Mouse (Mus musculus): ENCODE measurements around the gene Hba-x.
"Not testable (repeated sequence)": the region's sequence is repeated elsewhere in the genome, so short reads cannot be mapped to it uniquely, and the experiment has no call there.

The Hba-x gene

GRCm38 (mm10) chr11:32285887-32286286 lies 9.7 kb downstream of the Hba-x start:
- not testable (repeated sequence) for DNase-seq (ENCODE audit: low read depth, low spot score)

DNA sequence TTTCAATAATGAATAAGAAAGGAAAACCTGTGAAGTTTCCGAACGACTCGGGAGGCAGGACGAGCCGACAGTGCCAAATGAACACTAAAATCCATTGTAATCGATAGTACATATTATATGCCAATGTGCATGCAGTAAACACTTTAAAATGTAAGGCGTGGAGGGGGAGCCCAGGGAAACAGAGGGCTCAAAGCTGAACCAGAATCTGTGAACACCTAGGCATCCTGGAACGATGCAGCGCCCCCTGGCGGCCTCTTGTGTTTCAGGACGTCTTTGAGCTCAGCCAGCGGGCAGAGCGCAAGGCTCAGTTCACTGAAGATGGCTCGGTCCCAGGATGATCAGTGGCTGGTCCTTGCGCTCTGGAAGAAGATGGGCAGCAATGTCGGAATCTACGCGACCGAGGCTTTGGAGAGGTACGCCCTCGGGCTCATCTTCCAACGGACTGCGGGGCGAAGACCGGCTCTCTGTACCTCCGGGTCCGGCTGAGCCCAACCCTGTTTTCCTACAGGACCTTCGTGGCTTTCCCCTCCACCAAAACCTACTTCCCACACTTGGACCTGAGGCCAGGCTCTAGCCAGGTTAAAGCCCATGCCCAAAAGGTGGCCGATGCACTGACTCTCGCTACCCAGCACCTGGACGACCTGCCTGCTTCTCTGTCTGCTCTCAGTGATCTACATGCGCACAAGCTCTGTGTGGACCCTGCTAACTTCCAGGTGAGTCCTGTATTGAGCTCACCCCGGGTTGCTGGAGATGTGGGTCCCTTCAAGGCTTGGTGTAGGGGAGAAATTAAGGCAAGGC lies 10.7 kb downstream of the Hba-x start, which contains the start of gene Hbq1b:
TSS of gene Hbq1b (plus strand) at position 271 of the 798 bp plus-strand sequence.
- DNase-seq (ENCODE audit: low read depth, low spot score), result peak; percentile 66

- DNase-seq (ENCODE audit: low read depth, low spot score), result no peak
Measured at GRCm38 (mm10) chr11:32287493-32287825, 11.3 kb downstream of the Hba-x start.

DNA sequence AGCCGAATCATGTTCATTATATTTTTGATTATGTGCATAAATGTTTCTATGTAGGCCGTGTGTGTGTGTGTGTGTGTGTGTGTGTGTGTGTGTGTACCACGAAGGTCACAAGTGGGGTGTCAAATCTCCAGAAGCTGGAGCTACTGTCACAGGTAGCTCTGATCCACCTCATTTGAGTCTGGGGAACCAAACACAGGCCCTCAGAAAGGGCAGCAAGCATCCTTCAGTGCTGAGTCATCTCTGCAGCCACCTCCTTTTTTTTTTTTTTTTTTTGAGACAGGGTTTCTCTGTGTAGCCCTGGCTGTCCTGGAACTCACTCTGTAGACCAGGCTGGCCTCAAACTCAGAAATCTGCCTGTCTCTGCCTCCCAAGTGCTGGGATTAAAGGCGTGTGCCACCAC lies 16.6 kb downstream of the Hba-x start:
- not testable (repeated sequence) for DNase-seq (ENCODE audit: low read depth, low spot score)

DNA sequence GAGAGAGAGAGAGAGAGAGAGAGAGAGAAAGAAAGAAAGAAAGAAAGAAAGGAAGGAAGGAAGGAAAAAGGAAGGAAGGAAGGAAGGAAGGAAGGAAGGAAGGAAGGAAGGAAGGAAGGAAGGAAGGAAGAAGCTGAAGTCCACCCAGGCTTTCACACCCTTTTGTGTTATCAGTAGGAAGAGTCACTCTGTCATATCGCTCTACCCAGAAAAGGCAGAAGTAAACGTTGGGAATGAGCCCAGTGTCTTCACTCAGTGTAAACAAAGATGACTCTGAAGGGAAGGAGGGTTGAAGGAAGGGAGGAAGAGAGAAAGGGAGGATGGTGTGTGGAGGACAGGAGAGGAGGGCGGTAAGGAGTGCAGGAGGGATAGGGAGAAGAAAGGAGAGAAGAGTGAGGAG lies 17.3 kb downstream of the Hba-x start:
- DNase-seq (ENCODE audit: low read depth, low spot score), result not testable (repeated sequence)

DNA sequence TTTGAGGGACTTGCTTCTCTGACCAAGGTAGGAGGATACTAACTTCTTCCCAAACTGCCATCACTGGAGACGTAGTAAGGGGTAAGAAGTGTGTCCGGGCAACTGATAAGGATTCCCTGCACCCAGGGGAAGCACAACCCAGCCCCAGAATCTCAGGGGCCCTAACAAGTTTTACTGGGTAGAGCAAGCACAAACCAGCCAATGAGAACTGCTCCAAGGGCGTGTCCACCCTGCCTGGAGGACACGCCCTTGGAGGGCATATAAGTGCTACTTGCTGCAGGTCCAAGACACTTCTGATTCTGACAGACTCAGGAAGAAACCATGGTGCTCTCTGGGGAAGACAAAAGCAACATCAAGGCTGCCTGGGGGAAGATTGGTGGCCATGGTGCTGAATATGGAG lies 20.0 kb downstream of the Hba-x start, which contains the start of gene Hba-a2:
TSS of gene Hba-a2 (plus strand) at position 287 of the 400 bp plus-strand sequence.
- not testable (repeated sequence) for DNase-seq (ENCODE audit: low read depth, low spot score)

DNA sequence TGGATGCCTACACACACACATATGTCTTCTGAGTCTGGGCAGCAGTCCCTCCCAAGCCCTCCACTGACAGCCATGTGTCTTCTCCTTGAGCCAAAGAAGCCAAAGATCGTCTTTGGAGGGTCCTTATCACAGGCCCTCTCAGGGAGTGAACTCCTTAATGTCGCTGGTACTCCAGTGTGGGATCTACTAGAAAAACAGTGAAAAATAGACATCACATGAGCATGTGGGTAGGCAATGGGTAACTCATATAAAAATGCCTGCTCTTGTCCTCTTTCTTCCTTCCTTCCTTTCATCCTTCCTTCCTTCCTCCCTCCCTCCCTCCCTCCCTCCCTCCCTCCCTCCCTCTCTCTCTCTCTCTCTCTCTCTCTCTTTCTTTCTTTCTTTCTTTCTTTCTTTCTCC lies 21.2 kb downstream of the Hba-x start:
- DNase-seq (ENCODE audit: low read depth, low spot score), result not testable (repeated sequence)

GRCm38 (mm10) chr11:32297866-32298531 lies 21.8 kb downstream of the Hba-x start:
- DNase-seq (ENCODE audit: low read depth, low spot score), result no peak

DNA sequence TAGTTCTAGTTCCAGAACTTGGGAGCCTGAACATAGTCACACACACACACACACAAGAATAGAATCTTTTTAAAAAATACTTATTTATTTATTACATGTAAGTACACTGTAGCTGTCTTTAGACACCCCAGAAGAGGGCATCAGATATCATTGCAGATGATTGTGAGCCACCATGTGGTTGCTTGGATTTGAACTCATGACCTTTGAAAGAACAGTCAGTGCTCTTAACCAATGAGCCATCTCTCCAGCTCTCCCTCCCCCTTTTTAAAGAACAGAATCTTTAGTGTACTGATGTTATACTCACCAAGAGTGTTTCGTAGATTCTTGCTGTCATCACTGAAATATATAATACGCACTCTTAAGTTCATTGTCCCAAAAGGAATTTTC lies 22.3 kb downstream of the Hba-x start:
- DNase-seq (ENCODE audit: low read depth, low spot score), result no peak

DNA sequence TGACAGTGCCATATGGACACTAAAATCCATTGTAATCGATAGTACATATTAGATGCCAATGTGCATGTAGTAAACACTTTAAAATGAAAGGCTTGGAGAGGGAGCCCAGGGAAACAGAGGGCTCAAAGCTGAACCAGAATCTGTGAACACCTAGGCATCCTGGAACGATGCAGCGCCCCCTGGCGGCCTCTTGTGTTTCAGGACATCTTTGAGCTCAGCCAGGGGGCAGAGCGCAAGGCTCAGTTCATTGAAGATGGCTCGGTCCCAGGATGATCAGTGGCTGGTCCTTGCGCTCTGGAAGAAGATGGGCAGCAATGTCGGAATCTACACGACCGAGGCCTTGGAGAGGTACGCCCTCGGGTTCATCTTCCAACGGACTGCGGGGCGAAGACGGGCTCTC lies 23.7 kb downstream of the Hba-x start, which contains the start of gene Hbq1a:
TSS of gene Hbq1a (plus strand) at position 205 of the 400 bp plus-strand sequence.
- DNase-seq (ENCODE audit: low read depth, low spot score), result not testable (repeated sequence)

GRCm38 (mm10) chr11:32300279-32301267 lies 24.4 kb downstream of the Hba-x start:
- no peak for DNase-seq (ENCODE audit: low read depth, low spot score)

DNA sequence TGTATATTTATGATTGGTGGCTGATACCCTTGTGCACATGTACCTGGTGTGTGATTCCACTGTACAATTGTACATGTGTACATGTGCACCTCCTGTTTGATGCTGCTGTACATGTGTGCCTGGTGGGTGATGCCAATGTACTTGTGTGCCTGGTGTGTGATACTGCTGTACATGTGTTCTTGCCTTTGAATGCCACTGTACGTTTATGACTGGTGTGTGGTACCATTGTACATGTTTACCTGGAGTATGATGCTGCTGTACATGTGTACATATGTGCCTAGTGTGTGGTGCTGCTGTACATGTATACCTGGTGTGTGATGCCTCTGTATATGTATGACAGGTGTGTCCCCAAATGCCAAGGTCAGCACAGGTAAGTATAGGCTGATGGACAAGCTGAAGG lies 25.3 kb downstream of the Hba-x start:
- DNase-seq (ENCODE audit: low read depth, low spot score), result no peak

DNA sequence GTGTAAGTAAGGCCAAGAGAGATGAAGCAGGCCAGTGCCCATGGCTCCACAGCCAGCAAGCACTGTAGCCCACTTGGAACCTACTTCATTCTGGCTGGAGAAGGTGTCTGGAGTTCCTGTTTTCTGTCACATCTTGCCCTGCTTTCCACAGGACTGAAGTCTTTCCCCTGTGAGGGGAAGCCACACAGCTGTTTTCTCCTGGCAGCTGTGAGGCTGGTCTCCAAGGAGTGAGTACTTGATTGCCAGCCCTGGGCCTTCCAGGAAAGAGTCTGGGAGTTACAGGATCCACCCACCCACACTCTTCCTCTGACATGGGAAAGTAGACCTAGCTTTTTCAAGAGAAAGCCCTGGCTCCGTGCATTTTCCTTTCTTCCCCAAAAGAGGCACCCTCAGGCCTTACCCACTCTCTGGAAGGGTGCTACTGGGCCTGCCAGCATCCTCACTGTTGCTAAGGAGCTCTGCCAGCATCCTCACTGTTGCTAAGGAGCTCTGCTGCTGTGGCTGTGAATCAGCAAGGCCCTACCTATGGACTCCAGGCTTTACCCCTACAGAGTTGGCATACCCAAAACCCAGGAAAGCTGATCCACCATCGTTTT lies 26.7 kb downstream of the Hba-x start:
- DNase-seq (ENCODE audit: low read depth, low spot score), result no peak

GRCm38 (mm10) chr11:32303455-32303854 lies 27.3 kb downstream of the Hba-x start:
- DNase-seq (ENCODE audit: low read depth, low spot score), result no peak

DNA sequence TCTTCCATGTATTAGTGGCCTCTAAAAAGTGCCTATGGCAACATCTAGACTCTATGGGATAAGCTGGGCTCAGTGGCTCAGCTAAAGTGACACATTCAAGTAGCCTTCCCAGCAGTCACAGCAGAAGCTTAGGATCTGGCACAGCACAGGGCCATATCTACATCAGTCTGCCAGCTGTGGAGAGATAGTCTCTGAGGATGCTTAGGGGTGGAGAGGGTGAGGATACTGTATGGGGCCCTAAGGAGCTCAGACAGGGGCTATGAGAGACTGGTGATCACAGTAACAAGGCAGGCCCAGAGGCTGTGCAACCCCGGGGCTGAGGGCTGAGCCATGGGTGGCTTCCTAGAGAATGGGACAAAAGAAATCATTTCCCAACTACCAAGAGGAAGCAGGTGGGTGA lies 30.8 kb downstream of the Hba-x start:
- no peak for DNase-seq (ENCODE audit: low read depth, low spot score)

- DNase-seq (ENCODE audit: low read depth, low spot score), result no peak
Measured at GRCm38 (mm10) chr11:32309446-32309845, 33.2 kb downstream of the Hba-x start.

DNA sequence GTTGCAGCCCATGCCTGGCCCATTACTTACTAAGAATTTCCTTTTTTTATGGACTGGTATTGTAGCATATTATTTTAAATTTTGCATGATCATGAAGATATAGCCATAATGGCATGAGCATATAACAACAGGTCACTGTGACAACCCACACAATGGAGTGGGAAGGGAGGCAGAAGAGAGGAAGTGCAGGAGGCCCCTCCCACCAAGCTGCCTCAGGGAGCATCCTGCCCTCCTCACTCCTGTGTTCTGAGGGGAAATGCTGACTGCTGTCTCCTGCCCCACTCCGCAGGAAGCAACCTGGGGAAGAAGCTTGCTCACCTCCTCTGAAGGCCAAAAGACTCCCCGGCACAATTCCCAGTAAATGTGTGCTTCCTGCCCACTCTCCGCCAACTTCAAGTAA lies 33.7 kb downstream of the Hba-x start:
- no peak for DNase-seq (ENCODE audit: low read depth, low spot score)

- DNase-seq (ENCODE audit: low read depth, low spot score), result no peak
Measured at GRCm38 (mm10) chr11:32316009-32316408, 39.8 kb downstream of the Hba-x start.

GRCm38 (mm10) chr11:32320507-32321195 lies 44.5 kb downstream of the Hba-x start:
- no peak for DNase-seq (ENCODE audit: low read depth, low spot score)

GRCm38 (mm10) chr11:32321196-32321565 lies 45.0 kb downstream of the Hba-x start:
- DNase-seq (ENCODE audit: low read depth, low spot score), result peak; percentile 50

- peak; percentile 82 for DNase-seq (ENCODE audit: low read depth, low spot score)
Measured at GRCm38 (mm10) chr11:32324609-32325008, 48.4 kb downstream of the Hba-x start.

All from forelimb bud, embryonic 11.5 days (tissue).